Mouse (Mus musculus) brain, embryonic 14.5 days (tissue): ENCODE results near the gene Angpt4.

Source experiments
- CTCF ChIP-seq: fragments of 200-500 bp; IDR thresholded peaks from 2 replicates; pipeline ENCODE4 v1.5.1; 2012; ENCODE audit warnings: inconsistent platforms, mild to moderate bottlenecking, moderate library complexity, borderline replicate concordance; ENCODE audit not compliant: insufficient read depth, insufficient read length; ENCODE audit errors: extremely low read depth
- POLR2A ChIP-seq: fragments of 200-500 bp; IDR thresholded peaks from 2 replicates; pipeline ENCODE4 v1.6.1; 2012; ENCODE audit warnings: mild to moderate bottlenecking, inconsistent platforms, borderline replicate concordance; ENCODE audit not compliant: poor library complexity, insufficient read depth, insufficient read length, severe bottlenecking; ENCODE audit errors: extremely low read depth

DNA sequence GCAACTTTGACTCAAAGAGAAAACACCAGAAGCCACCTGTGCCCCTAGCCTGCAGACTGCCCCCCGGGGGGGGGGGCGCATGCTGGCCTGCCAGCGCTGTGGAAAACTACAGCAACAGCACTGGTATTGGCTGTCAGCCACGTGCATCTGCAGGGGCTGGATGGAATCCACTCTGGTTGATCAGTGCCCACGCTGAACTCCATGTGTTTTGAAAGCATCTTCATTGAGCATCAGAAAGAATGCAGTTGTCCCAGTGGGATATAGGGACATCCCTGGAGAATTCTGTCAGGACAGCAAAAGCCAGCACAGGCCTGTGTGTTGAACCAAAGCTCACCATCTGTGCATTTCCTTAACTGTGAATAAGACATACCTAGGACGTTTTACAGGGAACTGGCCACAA, 20.0 kb upstream of the Angpt4 start:
- TF ChIP-seq CTCF (no peak), POLR2A (no peak)
